Mouse (Mus musculus): ENCODE data around the gene Rbfox1. TPM values are rescaled to one million over a fixed set of nuclear protein-coding genes. Genes with fewer than 3 reads are reported as not detected.

Rbfox1 gene
- polyA plus RNA-seq, 1 experiment: 142 TPM

DNA sequence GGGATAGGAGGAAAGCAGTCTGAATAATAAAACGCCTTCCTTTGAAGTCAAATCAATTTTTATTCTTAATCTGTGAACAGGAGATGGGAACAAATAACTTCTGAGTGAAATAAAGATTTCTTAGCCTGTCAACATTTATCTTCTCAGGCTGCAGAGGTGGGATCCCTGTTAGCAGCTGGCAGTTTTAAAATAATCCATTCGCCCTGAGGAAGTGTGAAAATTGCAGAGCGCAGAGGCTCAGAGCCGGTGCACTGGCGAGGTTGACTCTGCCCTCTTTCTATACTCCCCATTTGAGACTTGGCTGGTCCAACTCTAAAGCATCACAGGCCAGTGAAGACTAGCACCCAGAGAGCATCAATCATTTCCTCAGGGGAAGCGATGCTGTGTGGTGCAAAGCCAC is 342.3 kb downstream of the Rbfox1 start:
- Histone ChIP-seq H3K4me1 (ENCODE audit: control insufficient read depth, insufficient read depth, low read length) (peaks cover 3% of the 10 kb centered on the region; the same call in 1 of the 2 replicates), H3K4me3 (ENCODE audit: insufficient read depth, low read length) (no peak overlapping the region), H3K27ac (ENCODE audit: insufficient read depth, low read length) (no peak overlapping the region)
- TF ChIP-seq CTCF (IDR thresholded peaks at IDR 0.05; ENCODE audit: extremely low read depth, insufficient read depth, low read length): no peak
- TF ChIP-seq POLR2A (IDR thresholded peaks at IDR 0.05; ENCODE audit: extremely low read depth, insufficient read depth, low read length): no peak

DNA sequence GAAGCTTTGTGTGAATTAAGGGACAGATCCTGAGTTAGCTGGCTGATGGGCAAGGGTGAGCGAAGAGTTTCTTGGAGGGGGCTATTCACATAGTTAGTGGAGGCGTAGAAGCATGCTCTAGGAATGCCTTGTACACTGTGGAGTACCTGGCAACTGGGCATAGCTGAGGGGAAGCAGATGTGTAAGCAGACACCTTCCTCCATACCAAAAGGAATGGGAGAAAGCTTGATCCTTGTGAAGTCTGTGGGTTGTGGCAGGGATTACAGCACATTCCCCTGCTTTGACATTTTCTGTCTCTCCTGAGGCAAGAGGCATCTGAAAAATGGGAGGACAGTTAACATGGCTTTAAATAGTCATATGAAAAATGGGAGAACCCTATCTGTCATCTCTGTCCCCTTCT is 347.8 kb downstream of the Rbfox1 start:
- H3K27ac ChIP-seq (ENCODE audit: insufficient read depth, low read length): no peak overlapping the region
- peaks cover 6% of the 10 kb centered on the region for H3K4me1 ChIP-seq (ENCODE audit: control insufficient read depth, insufficient read depth, low read length)
- no peak overlapping the region for H3K4me3 ChIP-seq (ENCODE audit: insufficient read depth, low read length)
- TF ChIP-seq CTCF (IDR thresholded peaks at IDR 0.05; ENCODE audit: extremely low read depth, insufficient read depth, low read length): no peak
- TF ChIP-seq POLR2A (IDR thresholded peaks at IDR 0.05; ENCODE audit: extremely low read depth, insufficient read depth, low read length): no peak

DNA sequence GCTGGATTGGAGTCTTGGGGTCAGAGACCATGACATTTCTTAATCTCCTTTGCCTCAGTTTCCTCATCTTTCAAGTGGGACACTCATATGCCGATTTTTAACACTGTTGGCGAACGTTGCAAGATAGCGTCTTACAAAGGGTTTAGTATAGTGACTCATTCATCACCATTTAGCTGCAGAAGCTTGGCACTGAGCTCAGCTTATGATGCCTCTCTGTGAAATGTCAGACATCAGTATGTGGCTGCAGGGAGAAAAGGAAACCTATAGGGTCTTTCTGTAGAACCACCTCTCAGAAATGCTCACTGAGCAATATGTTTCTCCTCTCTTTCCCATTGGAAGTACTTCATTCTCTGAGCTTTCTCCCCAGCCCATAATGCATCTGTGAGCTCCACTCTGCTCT is 356.2 kb downstream of the Rbfox1 start:
- no peak overlapping the region for H3K27ac ChIP-seq (ENCODE audit: insufficient read depth, low read length)
- TF ChIP-seq CTCF (IDR thresholded peaks at IDR 0.05; ENCODE audit: extremely low read depth, insufficient read depth, low read length): no peak
- no peak for TF ChIP-seq POLR2A (IDR thresholded peaks at IDR 0.05; ENCODE audit: extremely low read depth, insufficient read depth, low read length)

DNA sequence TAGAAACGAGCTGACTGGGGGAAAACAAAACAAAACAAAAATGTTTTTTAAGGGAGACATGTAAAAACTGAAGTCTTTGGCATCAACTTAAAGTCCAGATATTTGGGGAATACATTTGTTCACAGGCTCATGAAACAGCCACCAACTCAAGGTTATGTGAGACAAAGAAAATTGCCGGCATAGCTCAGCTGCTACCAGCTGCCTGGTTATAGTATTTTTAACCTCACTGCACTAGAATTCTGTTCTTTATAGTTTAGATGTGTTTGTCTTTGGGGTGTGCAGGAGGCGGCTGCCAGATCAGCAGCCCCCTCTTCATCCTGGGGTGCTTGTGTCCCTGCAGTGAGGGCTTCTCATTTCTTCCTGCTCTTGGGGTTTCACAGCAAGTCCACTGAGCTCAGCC is 357.3 kb downstream of the Rbfox1 start:
- no peak overlapping the region for H3K27ac ChIP-seq (ENCODE audit: insufficient read depth, low read length)
- H3K4me1 ChIP-seq (ENCODE audit: control insufficient read depth, insufficient read depth, low read length): peaks cover 5% of the 10 kb centered on the region; the same call in 1 of the 2 replicates
- no peak for TF ChIP-seq POLR2A (IDR thresholded peaks at IDR 0.05; ENCODE audit: extremely low read depth, insufficient read depth, low read length)
- TF ChIP-seq CTCF (IDR thresholded peaks at IDR 0.05; ENCODE audit: extremely low read depth, insufficient read depth, low read length): no peak
- no peak overlapping the region for H3K4me3 ChIP-seq (ENCODE audit: insufficient read depth, low read length)

More for the DNA sequence above, 356.2 kb downstream of the Rbfox1 start:
- no peak overlapping the region for H3K4me3 ChIP-seq (ENCODE audit: insufficient read depth, low read length)
- H3K4me1 ChIP-seq (ENCODE audit: control insufficient read depth, insufficient read depth, low read length): peaks cover 5% of the 10 kb centered on the region; the same call in 1 of the 2 replicates

DNA sequence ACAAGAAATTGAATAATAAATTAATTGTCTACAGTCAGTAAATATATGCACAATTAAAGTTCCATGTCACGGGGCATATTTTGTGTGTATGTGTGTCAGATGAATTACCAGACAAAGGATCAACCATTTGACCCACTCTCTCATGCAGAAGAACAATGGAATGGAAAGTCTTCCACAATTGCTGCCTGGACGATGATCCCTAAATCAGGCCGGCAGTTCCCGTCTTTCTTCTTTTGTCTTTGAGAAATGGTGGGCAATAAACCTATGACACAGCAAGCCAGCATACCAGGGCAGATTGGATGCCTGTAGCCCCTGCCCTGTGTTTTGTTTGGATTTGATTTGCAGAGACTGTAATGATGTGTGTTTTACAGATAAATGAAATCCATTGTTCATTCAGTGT is 362.4 kb downstream of the Rbfox1 start:
- TF ChIP-seq CTCF (IDR thresholded peaks at IDR 0.05; ENCODE audit: extremely low read depth, insufficient read depth, low read length) (no peak), POLR2A (IDR thresholded peaks at IDR 0.05; ENCODE audit: extremely low read depth, insufficient read depth, low read length) (no peak)
- no peak overlapping the region for H3K4me3 ChIP-seq (ENCODE audit: insufficient read depth, low read length)
- H3K27ac ChIP-seq (ENCODE audit: insufficient read depth, low read length): no peak overlapping the region
- peaks cover 2% of the 10 kb centered on the region; the same call in 1 of the 2 replicates for H3K4me1 ChIP-seq (ENCODE audit: control insufficient read depth, insufficient read depth, low read length)

DNA sequence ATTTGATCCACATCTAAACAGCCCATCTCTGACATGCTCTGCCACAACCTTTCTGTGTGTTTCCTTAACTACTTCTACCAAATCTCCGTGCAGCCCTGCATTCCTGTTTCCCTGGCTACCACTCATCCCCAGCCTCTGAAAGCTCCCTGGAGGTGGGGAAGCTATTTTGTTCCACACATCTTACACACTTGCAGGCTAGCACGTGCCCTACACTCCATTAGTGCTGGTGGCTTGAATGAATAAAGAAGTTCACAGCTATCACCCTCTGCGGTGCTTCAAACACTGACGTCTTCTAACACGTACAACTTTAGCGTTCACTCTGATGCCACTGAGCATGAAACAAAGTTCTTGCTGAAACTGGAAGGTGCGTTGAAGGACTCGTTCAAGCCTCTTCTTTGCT is 379.4 kb downstream of the Rbfox1 start:
- no peak overlapping the region for H3K4me3 ChIP-seq (ENCODE audit: insufficient read depth, low read length)
- peaks cover 5% of the 10 kb centered on the region for H3K4me1 ChIP-seq (ENCODE audit: control insufficient read depth, insufficient read depth, low read length)
- no peak overlapping the region for H3K27ac ChIP-seq (ENCODE audit: insufficient read depth, low read length)
- TF ChIP-seq CTCF (IDR thresholded peaks at IDR 0.05; ENCODE audit: extremely low read depth, insufficient read depth, low read length) (no peak), POLR2A (IDR thresholded peaks at IDR 0.05; ENCODE audit: extremely low read depth, insufficient read depth, low read length) (no peak)

DNA sequence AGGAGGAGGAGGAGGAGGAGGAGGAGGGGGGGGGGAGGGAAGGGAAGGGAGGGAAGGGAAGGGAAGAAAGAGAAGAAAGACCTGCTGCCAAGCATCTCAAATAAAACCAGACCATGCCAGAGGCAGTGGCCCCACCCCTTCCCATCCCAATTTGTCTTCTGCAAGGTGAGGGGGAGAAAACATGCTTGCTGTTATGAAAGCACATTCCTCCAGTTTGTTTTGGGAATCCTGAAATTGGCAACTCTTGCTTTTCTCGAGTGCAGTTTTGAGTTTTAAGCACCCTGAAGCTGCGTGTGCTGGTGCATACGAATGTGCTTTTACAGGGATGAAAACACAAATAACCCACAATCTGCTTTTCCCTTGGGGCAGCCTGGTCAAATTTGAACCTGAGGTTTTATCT is 380.5 kb downstream of the Rbfox1 start:
- Histone ChIP-seq H3K4me3 (ENCODE audit: insufficient read depth, low read length) (no peak overlapping the region), H3K27ac (ENCODE audit: insufficient read depth, low read length) (peak overlapping the region; percentile 31; the same call in 1 of the 2 replicates), H3K4me1 (ENCODE audit: control insufficient read depth, insufficient read depth, low read length) (peaks cover 5% of the 10 kb centered on the region)
- TF ChIP-seq POLR2A (IDR thresholded peaks at IDR 0.05; ENCODE audit: extremely low read depth, insufficient read depth, low read length): no peak
- TF ChIP-seq CTCF (IDR thresholded peaks at IDR 0.05; ENCODE audit: extremely low read depth, insufficient read depth, low read length): no peak

DNA sequence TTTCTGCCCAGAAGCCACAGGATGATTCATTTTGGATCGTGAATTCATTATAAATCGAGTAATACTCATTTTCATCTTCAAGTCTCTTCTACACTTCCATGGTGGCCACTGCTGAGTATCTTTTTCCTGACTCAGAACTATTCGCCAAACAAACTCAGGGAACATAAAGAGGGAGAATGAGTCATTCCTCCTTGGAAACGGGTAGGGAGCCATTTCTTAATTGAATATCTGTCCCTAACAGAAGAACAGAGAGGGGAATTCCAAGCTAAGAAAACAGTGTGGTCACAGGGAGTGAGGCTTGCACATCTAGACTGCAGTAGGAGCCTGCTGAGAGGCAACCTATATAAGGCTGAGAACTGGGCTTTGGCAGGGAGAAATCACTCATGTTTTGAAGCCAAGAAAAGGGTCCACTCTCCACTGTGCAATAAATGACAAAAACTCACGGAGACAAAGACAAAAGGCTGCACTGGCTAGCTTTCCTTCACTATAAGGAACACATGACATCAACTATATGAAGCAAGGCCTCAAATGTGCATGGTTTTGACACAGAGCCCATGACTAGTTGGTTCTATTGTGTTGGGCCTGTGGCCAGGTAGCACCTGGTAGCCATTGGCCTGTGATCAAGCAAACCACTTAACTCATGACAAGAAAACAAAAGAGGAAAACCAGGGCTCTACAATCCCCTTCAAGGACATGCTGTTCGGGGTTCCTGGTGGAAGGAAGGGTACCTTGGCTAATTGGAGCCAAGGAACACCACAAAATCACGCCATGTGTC is 386.6 kb downstream of the Rbfox1 start:
- TF ChIP-seq POLR2A (IDR thresholded peaks at IDR 0.05; ENCODE audit: extremely low read depth, insufficient read depth, low read length) (no peak), CTCF (IDR thresholded peaks at IDR 0.05; ENCODE audit: extremely low read depth, insufficient read depth, low read length) (no peak)
- Histone ChIP-seq H3K4me3 (ENCODE audit: insufficient read depth, low read length) (no peak overlapping the region), H3K27ac (ENCODE audit: insufficient read depth, low read length) (no peak overlapping the region), H3K4me1 (ENCODE audit: control insufficient read depth, insufficient read depth, low read length) (no peaks in the 10 kb centered on the region)

DNA sequence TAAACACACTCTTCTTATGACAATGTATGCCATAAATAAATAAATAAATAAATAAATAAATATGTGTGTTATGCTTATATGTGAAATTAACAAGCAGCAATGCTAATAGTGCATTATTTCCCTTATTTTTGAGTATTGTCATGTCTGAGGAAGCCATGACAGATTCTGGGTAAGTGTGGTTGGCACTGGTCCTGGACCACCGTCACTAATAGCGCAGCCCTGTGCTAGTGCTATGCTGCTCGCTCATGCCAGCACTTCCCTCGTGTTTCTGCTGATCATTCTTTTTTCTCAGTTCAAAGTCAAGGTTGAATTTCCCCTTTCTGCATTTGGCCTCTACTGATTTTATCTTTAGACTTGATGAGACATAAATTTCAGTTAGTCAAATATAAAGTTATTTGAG is 398.3 kb downstream of the Rbfox1 start:
- no peak overlapping the region for H3K4me3 ChIP-seq (ENCODE audit: insufficient read depth, low read length)
- TF ChIP-seq POLR2A (IDR thresholded peaks at IDR 0.05; ENCODE audit: extremely low read depth, insufficient read depth, low read length) (no peak), CTCF (IDR thresholded peaks at IDR 0.05; ENCODE audit: extremely low read depth, insufficient read depth, low read length) (no peak)
- no peak overlapping the region for H3K27ac ChIP-seq (ENCODE audit: insufficient read depth, low read length)
- peaks cover 9% of the 10 kb centered on the region for H3K4me1 ChIP-seq (ENCODE audit: control insufficient read depth, insufficient read depth, low read length)

DNA sequence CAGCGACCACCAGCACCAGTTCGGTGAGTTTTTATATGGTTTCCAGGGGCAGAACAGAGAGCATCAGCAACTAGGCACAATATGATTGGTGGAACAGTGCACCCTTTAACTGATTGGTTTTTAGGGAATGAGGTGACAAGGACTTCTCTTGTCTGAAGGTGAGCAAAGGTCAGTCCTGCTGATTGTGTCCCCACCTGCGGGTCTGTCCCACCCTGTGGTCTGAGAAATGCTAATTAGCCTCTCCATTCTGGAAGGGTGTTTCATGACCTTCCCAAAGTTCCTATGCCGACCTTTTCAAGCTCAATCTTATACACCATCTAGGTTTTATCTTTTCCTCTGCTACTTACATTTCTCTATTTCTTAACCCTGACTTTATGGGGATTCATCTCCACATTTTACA is 399.2 kb downstream of the Rbfox1 start:
- peaks cover 9% of the 10 kb centered on the region for H3K4me1 ChIP-seq (ENCODE audit: control insufficient read depth, insufficient read depth, low read length)
- H3K27ac ChIP-seq (ENCODE audit: insufficient read depth, low read length): no peak overlapping the region
- TF ChIP-seq POLR2A (IDR thresholded peaks at IDR 0.05; ENCODE audit: extremely low read depth, insufficient read depth, low read length): no peak
- TF ChIP-seq CTCF (IDR thresholded peaks at IDR 0.05; ENCODE audit: extremely low read depth, insufficient read depth, low read length): no peak
- H3K4me3 ChIP-seq (ENCODE audit: insufficient read depth, low read length): no peak overlapping the region

All from cortical plate, adult 2 months (tissue).